Mouse (Mus musculus): ENCODE results near the gene Terb2. TPM values are rescaled to one million over a fixed set of nuclear protein-coding genes. Genes with fewer than 3 reads are reported as not detected.

Terb2 gene
- not detected in 2 replicates for polyA plus RNA-seq (2012; rRNA removed)

DNA sequence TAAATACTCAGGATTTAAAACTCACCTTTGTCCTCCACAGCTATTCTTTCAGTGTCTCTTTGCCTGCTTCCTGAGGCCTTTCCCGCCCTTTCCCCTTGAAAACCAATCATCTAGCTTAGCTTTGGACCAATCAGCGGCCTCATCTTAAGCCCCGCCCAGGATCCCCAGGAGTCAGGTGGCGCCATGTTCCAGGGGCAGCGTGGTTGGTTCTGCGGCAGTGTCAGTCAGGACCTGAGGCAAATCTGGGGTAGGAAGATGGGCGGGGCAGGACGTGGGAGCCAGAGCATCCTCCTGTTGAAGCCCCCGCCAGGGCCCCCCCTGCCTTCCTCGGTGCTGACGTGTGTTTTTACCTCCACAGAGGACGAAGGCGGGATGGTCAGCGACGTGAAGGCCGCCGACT lies at the start of gene Terb2, which contains the start of gene Patl2:
Gene Terb2, plus strand, starts transcription at position 167 of the 400 bp plus-strand sequence.
Gene Patl2, minus strand, starts transcription at position 84 of the 400 bp plus-strand sequence.
- H3K36me3 ChIP-seq (ENCODE audit: control insufficient read depth, insufficient read depth, low read length), result no peaks in the 10 kb centered on the region
- no peaks in the 10 kb centered on the region for H3K27me3 ChIP-seq (replicated peaks; ENCODE audit: control insufficient read depth, insufficient read depth, low read length)
- DNase-seq, result no peak
- no peaks in the 10 kb centered on the region for H3K4me1 ChIP-seq (ENCODE audit: control insufficient read depth, insufficient read depth, low read length)
- TF ChIP-seq CTCF (conservative IDR thresholded peaks at IDR 0.05; ENCODE audit: insufficient read depth, insufficient read length, low read depth, low read length) (no peak), POLR2A (IDR thresholded peaks at IDR 0.05; ENCODE audit: low read depth, low read length) (no peak)
- no peak within 1 kb of the TSS for H3K27ac ChIP-seq (ENCODE audit: insufficient read depth, low read depth, low read length)
- WGBS, result 86% methylated on average over 17 of the region's 17 CpGs
- H3K4me3 ChIP-seq (ENCODE audit: insufficient read depth, low read depth, low read length), result no peak within 1 kb of the TSS

DNA sequence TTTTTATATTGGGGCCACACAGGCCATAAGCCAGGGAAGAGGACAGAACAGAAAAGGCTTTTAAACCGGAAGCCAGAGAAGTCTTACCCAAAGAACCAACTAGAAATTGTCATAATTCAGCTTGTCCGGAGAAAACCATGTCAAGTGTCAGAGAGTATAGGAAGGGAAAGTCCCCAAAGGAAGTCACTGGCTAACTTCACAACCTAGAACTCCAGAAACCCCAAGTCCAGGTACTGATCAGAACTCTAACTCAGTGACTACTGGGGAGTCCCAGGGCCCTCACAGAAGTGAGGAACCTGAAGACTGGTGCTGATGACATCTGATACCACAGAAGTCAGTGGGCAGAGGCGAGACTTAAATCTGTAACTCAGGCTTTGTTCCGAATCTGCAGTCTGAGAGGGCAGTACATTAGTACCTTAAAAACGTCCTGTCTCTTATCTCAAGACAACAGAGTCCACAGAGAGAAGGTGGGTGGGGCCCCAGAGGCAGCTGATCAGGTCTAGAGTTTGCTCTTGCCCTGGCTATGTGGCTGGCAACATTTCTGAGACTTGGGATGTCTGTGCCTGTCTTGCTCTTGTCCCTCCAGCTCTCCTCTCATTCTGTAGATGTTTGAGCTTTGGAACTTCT lies 48.1 kb upstream of the Terb2 start:
- no peaks in the 10 kb centered on the region for H3K36me3 ChIP-seq (ENCODE audit: control insufficient read depth, insufficient read depth, low read length)
- no peak for DNase-seq
- 41% methylated on average over 5 of the region's 5 CpGs for WGBS

DNA sequence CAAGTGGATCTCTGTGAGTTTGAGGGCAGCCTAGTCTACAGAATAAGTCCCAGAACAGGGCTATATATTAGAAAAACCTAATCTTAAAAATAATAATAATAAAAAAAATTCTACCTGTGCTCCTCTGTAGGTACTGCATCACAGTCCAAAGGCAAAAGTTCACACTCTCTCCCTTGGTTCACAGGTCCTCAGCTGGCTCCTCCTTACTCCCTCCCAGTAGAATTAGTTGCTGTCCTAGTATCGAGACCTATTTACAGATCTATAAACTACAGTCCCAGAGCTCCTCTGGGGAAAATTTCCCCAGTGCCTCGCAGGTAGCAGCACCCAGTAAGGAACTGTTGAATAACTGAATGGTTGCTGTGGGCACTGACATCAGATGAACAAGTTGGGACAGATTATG lies 45.3 kb upstream of the Terb2 start:
- TF ChIP-seq POLR2A (IDR thresholded peaks at IDR 0.05; ENCODE audit: low read depth, low read length) (no peak), CTCF (conservative IDR thresholded peaks at IDR 0.05; ENCODE audit: insufficient read depth, insufficient read length, low read depth, low read length) (no peak)
- no peaks in the 10 kb centered on the region for H3K27me3 ChIP-seq (replicated peaks; ENCODE audit: control insufficient read depth, insufficient read depth, low read length)
- H3K4me3 ChIP-seq (ENCODE audit: insufficient read depth, low read depth, low read length), result no peak overlapping the region
- no peak overlapping the region for H3K27ac ChIP-seq (ENCODE audit: insufficient read depth, low read depth, low read length)
- H3K36me3 ChIP-seq (ENCODE audit: control insufficient read depth, insufficient read depth, low read length), result no peaks in the 10 kb centered on the region
- peak; percentile 25 for DNase-seq
- H3K4me1 ChIP-seq (ENCODE audit: control insufficient read depth, insufficient read depth, low read length), result 0 out of 2 replicates have a peak, but pooled peaks cover 5% of the 10 kb centered on the region
- WGBS, result 62% methylated on average over 2 of the region's 2 CpGs

More for the DNA sequence above, 48.1 kb upstream of the Terb2 start:
- Histone ChIP-seq H3K4me3 (ENCODE audit: insufficient read depth, low read depth, low read length) (no peak overlapping the region), H3K27me3 (replicated peaks; ENCODE audit: control insufficient read depth, insufficient read depth, low read length) (no peaks in the 10 kb centered on the region), H3K27ac (ENCODE audit: insufficient read depth, low read depth, low read length) (no peak overlapping the region), H3K4me1 (ENCODE audit: control insufficient read depth, insufficient read depth, low read length) (0 out of 2 replicates have a peak, but pooled peaks cover 5% of the 10 kb centered on the region)
- TF ChIP-seq POLR2A (IDR thresholded peaks at IDR 0.05; ENCODE audit: low read depth, low read length) (no peak), CTCF (conservative IDR thresholded peaks at IDR 0.05; ENCODE audit: insufficient read depth, insufficient read length, low read depth, low read length) (no peak)

DNA sequence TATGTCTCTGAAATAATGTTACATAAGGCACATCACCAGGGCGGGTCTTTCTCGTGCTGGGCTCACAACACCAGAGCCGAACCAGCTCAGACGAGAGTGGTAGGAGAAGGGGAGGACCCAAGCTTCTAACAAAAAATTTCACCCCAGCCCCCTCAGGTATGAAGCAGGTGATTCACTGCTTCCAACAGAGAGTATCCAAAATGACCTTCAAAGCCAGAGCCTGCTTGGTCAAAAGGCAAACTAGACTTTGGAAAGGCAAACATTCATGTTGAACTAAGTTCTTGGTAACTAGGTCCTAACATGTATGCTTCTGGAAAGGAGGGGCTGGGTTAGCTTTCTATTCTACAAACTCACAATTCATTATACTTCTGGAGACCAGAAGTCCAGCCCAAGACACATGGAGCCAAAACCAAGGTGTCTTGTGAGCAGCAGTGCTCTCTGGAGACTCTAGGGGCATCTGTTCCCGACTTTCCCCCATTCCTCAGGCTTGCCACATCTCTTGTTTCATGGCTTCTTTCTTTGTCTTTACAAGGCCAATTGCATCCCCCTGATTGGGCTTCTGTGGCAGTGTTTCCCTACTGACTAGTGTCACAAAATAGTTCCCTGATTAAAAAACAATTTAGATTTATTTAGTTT lies 44.6 kb upstream of the Terb2 start:
- WGBS, result 76% methylated on average over 5 of the region's 5 CpGs
- DNase-seq, result no peak
- Histone ChIP-seq H3K4me1 (ENCODE audit: control insufficient read depth, insufficient read depth, low read length) (0 out of 2 replicates have a peak, but pooled peaks cover 5% of the 10 kb centered on the region), H3K27ac (ENCODE audit: insufficient read depth, low read depth, low read length) (no peak overlapping the region), H3K27me3 (replicated peaks; ENCODE audit: control insufficient read depth, insufficient read depth, low read length) (no peaks in the 10 kb centered on the region), H3K4me3 (ENCODE audit: insufficient read depth, low read depth, low read length) (no peak overlapping the region), H3K36me3 (ENCODE audit: control insufficient read depth, insufficient read depth, low read length) (no peaks in the 10 kb centered on the region)
- no peak for TF ChIP-seq POLR2A (IDR thresholded peaks at IDR 0.05; ENCODE audit: low read depth, low read length)
- peak; percentile 26; the same call in 1 of the 2 replicates for TF ChIP-seq CTCF (conservative IDR thresholded peaks at IDR 0.05; ENCODE audit: insufficient read depth, insufficient read length, low read depth, low read length)

DNA sequence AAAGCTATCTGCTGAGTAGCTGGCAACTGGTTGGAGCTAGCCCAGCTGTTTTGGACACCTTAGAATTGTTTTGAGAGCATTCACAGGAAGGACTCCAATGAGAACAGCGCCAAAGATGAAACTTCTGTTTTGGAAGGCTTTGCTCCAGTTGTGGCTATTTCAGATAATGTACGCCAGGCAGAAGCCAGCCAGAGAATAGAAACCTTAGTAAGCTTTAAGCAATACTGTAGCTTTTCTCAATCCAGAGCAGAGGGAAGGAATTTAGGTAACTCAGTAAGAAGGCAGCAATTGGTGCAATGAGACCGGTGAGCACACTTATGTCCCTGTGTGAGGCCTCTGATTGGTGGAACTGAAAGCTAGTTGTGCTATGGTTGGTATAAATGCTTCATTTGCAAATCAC lies 43.0 kb upstream of the Terb2 start:
- Histone ChIP-seq H3K36me3 (ENCODE audit: control insufficient read depth, insufficient read depth, low read length) (no peaks in the 10 kb centered on the region), H3K4me1 (ENCODE audit: control insufficient read depth, insufficient read depth, low read length) (0 out of 2 replicates have a peak, but pooled peaks cover under 1% of the 10 kb centered on the region), H3K27ac (ENCODE audit: insufficient read depth, low read depth, low read length) (no peak overlapping the region), H3K27me3 (replicated peaks; ENCODE audit: control insufficient read depth, insufficient read depth, low read length) (no peaks in the 10 kb centered on the region), H3K4me3 (ENCODE audit: insufficient read depth, low read depth, low read length) (no peak overlapping the region)
- 96% methylated on average over 3 of the region's 3 CpGs for WGBS
- no peak for DNase-seq
- TF ChIP-seq CTCF (conservative IDR thresholded peaks at IDR 0.05; ENCODE audit: insufficient read depth, insufficient read length, low read depth, low read length) (no peak), POLR2A (IDR thresholded peaks at IDR 0.05; ENCODE audit: low read depth, low read length) (no peak)

DNA sequence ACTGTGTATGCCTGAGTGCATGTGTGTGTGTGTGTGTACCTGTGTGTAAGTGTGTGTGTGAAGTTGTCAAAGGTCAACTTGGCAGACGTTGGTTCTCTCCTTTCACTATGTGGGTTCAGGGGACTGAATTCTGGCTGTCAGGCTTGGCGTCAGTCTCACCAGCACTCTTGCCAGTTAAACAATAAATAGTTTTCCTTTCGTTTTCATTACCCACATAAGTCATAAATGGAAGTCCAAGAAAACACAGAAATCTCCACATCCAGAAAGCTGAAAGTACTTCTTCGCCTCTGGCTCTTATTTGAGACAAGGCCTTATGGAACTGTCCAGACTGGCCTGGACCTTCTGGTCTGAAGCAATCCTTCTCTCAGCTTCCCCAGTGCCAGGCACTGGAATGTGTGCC lies 40.3 kb upstream of the Terb2 start:
- no peaks in the 10 kb centered on the region for H3K4me1 ChIP-seq (ENCODE audit: control insufficient read depth, insufficient read depth, low read length)
- no peak overlapping the region for H3K4me3 ChIP-seq (ENCODE audit: insufficient read depth, low read depth, low read length)
- DNase-seq, result peak; percentile 22
- H3K36me3 ChIP-seq (ENCODE audit: control insufficient read depth, insufficient read depth, low read length), result no peaks in the 10 kb centered on the region
- TF ChIP-seq POLR2A (IDR thresholded peaks at IDR 0.05; ENCODE audit: low read depth, low read length) (no peak), CTCF (conservative IDR thresholded peaks at IDR 0.05; ENCODE audit: insufficient read depth, insufficient read length, low read depth, low read length) (no peak)
- WGBS, result 59% methylated on average over 4 of the region's 4 CpGs
- H3K27me3 ChIP-seq (replicated peaks; ENCODE audit: control insufficient read depth, insufficient read depth, low read length), result no peaks in the 10 kb centered on the region
- H3K27ac ChIP-seq (ENCODE audit: insufficient read depth, low read depth, low read length), result peak overlapping the region; percentile 30; the same call in 1 of the 2 replicates

DNA sequence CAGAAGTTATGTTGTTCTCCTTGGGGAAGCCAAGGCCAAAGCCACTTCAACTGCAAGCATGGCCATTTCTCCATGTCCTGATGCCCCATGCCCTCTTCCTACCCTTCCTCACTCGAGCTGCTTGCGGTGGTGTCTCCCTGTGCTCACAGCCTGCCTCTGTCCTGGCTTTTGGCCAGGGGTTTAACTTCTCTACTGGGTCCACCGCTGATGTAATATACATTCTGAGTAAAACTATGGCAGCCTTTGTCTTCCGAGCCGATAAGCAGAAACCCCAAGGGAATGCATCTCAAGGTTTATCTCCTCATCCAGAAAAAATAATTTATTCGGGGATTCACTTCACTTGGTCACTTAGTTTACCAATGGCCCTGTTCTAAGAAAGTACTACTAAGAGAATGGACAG lies 39.4 kb upstream of the Terb2 start:
- Histone ChIP-seq H3K4me3 (ENCODE audit: insufficient read depth, low read depth, low read length) (no peak overlapping the region), H3K36me3 (ENCODE audit: control insufficient read depth, insufficient read depth, low read length) (no peaks in the 10 kb centered on the region), H3K27me3 (replicated peaks; ENCODE audit: control insufficient read depth, insufficient read depth, low read length) (no peaks in the 10 kb centered on the region), H3K4me1 (ENCODE audit: control insufficient read depth, insufficient read depth, low read length) (no peaks in the 10 kb centered on the region), H3K27ac (ENCODE audit: insufficient read depth, low read depth, low read length) (peak overlapping the region; percentile 72)
- peak; percentile 37 for DNase-seq
- WGBS, result 59% methylated on average over 6 of the region's 6 CpGs
- TF ChIP-seq POLR2A (IDR thresholded peaks at IDR 0.05; ENCODE audit: low read depth, low read length), result no peak
- no peak for TF ChIP-seq CTCF (conservative IDR thresholded peaks at IDR 0.05; ENCODE audit: insufficient read depth, insufficient read length, low read depth, low read length)

All from kidney, adult 2 months (tissue).